Mouse (Mus musculus) lung, postnatal 0 days (tissue): ENCODE data around the gene Ssbp3.

ENCODE experiments used
- CTCF ChIP-seq: IDR thresholded peaks from 2 replicates; pipeline ENCODE4 v1.5.1; 2016; ENCODE audit warnings: antibody characterized with exemption, mild to moderate bottlenecking
- EP300 ChIP-seq: IDR thresholded peaks from 2 replicates; pipeline ENCODE4 v1.6.1; 2016; ENCODE audit warnings: antibody characterized with exemption, mild to moderate bottlenecking, control low read depth

GRCm38 (mm10) chr4:107083126-107083525 lies 172.6 kb downstream of the Ssbp3 start:
- TF ChIP-seq CTCF (no peak), EP300 (no peak)
